In the genomic region with DNA sequence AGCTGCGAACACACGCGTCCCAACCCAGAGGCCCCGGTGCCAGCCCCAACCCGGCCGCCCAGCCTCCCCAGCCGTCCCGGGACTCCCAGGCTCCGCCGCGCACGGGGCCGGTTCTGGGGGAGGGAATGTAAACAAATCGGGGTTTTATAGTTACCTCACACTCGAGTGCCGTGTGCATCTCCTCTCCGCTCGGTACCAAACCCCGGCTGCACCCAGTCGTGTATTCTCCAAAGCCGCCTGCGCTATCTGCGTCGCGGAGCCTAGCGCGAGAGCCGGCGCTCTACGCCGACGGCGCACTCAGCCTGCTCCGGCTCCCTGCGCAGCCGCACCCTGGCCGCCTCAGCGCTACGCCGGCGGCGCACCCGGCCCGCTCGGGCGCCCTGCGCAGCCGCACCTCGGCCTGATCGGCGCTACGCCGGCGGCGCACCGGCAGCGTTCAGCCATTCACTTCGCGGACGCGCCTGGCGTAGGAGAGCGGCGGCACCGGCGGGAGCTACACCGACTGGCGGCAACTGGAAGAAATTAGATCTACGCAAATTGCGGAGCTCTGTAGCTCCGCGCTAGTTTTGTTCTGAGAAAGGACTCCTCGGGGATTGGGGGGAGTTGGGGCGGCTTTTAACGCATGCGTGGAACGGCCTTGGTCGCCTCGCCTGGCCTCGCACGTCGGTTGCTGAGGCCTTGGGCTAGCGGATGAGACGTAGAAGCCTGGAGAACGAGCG, we compare ENCODE assay signal across 8 mouse cellular contexts. TPM values are rescaled to one million over a fixed set of nuclear protein-coding genes. Genes with fewer than 3 reads are reported as not detected.
DNase-seq lines count a peak whose midpoint lies in the region; ATAC-seq lines count a peak whose summit lies in the region.

No protein-coding gene starts in this region.

- peak; percentile 96 for DNase-seq in ZHBTc4 (ENCODE audit: low read depth, low spot score)
- DNase-seq in gastrocnemius, adult 8-10 months (ENCODE audit: low spot score in 2 of 2) = peak; percentile 97
- peak; percentile 98 for DNase-seq in induced T-regulatory cell, adult 2 months (ENCODE audit: low read depth)
- DNase-seq in left cerebral cortex, adult 9 months (ENCODE audit: low spot score in 2 of 2) = peak; percentile 93 to 98
- peak; percentile 96 for DNase-seq in right cerebral cortex, postnatal 14 days
- DNase-seq in urinary bladder, postnatal 36 days (ENCODE audit: low spot score in 2 of 2) = peak; percentile 98 to 99

- peak; percentile 64 for ATAC-seq in common myeloid progenitor, adult 5-6 weeks (replicated peaks; ENCODE audit: low read depth, poor library complexity, severe bottlenecking)
- ATAC-seq in megakaryocyte progenitor cell, adult 5-6 weeks (replicated peaks; ENCODE audit: poor library complexity) = peak; percentile 66

RNA-seq across cellular contexts. Expression of a gene that starts 39.2 kb away (rescaled TPM):
- total RNA-seq in common myeloid progenitor, adult 5-6 weeks (2017) = 31.7 and 36.0 TPM in 2 replicates
- 1 to 10 TPM; 3.5 to 5.2 (median 4.3) TPM for total RNA-seq in gastrocnemius, adult 8-10 months (2022)
- total RNA-seq in megakaryocyte progenitor cell, adult 5-6 weeks (2015) = 22.0 and 25.4 TPM in 2 replicates
- 14.2 and 18.1 TPM in 2 replicates for total RNA-seq in megakaryocyte progenitor cell, adult 5-6 weeks (2017)

Comparison
In these comparisons a context has a peak if more than half of its experiments do, and no peak if none do; other contexts are left out.
1. Peak in every context shown above with its lines: DNase-seq and ATAC-seq.